Mouse (Mus musculus): Measurements from ENCODE around the gene Osbp.

Osbp gene

DNA sequence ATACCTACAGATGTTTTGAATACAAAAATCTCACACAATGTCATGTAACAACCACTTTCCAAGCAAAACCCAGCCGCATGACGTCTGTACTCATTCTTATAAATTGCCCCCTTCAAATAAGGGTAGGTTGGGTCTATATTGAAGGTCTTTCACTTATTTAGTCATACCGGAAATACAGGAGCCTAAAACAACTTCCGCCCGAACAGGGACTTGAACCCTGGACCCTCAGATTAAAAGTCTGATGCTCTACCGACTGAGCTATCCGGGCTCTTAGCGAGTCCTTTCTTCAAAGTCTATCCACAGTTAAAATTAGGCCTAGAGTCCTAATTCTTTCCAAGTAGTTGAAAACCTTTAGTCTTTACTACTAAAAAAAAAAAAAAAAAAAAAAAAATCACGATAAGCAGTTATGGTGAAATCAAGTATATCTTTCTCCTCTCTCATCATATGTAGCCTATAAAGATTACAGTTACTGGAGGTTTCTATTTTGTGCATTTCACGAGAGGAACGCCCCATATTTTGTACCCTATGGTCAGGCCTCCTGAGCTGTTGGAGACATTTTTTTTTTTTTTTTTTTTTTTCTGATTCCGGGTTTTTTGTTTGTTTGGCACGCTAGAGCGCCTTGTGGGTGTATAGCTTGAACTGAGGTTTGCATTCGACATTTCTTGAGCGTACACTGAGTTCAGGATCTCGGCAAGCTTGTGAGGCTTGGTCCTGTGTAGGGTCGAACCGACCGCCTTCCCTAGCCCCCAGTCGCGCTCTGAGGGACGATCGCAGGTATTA is 44.0 kb downstream of the Osbp start:
- in situ Hi-C loops (cut with MboI; ENCODE audit: unreplicated experiment in 2 of 2), result loop anchor here (5.0 to 25.0 kb wide), 15 partner anchors 97 to 957 kb away; partner anchors contain the start of genes Gm4952 (in 1 of the 2), Mrpl16 (in 1 of the 2), Patl1 (in 1 of the 2) and Pfpl (in 1 of the 2)

DNA sequence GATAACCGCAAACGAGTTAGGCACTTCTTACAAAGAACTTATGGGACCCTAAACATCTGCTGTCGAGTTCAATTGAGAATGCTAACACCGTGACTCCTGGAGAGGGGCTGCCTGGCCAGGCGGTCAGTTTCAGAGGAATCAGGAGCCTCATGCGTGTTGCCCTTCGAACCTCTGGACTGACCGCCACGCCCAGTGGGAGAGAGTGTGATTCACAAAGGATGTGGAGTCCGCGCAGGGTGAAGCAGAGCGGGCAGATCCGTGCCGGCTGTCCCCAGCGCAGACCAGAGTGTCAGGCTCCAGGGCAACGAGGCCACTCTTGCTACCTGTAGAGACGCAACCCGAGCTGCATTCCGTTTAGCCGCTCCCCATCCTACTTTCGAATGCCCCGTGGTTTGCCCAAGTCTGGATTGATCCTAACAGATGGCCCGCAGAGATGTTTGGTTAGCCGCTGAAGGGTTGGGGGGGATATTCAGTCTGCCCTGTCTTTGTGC is 44.6 kb downstream of the Osbp start:
- in situ Hi-C loops (cut with MboI; ENCODE audit: unreplicated experiment in 2 of 2), result loop anchor here (5.0 to 25.0 kb wide), 11 partner anchors 243 to 958 kb away; partner anchors contain the start of genes Gm4952 (in 1 of the 2) and Pfpl (in 1 of the 2)

DNA sequence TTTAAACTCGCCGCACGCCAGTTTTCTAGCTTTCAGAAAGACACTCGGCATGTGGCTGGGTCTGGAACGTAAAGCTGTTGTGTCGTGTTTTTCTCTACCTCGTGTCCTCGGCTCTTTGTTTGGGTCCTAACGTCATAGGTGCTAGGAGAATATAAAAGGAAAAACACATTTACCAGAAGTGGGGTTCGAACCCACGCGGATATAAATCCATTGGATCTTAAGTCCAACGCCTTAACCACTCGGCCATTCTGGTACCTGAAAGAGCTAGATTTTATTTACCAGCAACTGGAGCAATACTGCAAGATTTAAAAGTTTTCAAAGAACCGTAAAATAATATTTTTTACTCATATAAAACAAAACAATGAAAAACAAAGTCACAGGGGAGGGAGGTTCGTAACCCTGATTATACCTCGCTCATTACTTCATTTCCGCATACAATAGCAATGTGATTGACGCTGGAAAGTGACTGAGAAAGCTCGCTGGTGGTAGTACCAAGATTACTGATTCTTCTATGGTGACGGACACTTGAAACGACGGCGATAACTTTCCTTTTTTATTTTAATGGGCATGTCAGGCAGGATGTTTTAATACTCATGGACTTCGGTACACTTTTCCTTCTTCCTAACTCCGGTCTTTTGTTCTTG is 45.3 kb downstream of the Osbp start:
- in situ Hi-C loops (cut with MboI; ENCODE audit: unreplicated experiment in 2 of 2), result loop anchor here (5.0 to 25.0 kb wide), 11 partner anchors 244 to 959 kb away; partner anchors contain the start of genes Gm4952 (in 1 of the 2) and Pfpl (in 1 of the 2)

DNA sequence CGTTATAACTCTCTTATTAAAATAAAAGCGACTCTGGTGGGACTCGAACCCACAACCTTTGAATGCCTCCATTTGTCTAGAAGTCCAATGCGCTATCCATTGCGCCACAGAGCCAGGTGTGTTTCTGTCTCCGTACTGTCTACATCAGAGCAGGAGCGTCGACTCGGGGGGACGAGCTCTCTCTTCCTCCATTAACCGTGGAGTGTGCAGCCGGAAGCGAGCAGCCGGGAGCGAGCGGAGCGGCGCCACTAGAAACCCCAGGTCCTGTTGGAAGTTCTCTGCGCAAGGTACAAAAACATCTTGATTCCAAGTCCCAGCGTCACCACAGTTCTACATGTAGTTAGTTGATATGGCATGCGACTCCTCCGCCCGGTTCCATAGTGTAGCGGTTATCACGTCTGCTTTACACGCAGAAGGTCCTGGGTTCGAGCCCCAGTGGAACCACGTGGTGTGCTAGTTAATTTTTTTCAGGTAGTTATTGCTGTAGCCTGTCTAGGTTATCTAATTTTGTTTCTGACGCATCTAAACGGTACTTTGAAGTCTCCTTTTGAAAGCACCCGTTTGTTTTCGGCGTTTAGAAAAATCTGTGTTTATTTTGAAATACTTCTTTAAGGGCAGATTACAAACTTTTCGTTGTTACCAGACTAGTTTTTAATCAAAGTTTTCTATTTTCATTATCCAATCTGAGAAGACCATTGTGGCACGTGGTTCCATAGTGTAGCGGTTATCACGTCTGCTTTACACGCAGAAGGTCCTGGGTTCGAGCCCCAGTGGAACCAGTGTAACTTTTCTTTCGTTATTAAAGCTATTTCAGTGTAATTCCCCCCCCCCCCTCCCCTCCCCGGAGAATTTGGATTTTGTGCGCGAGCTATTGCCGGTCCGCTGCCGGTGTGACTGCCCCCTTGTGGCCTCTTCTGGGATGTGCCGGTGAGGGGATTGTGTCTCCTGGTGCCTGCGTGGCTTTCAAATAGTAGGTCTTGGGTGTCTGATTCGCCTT is 46.1 kb downstream of the Osbp start:
- in situ Hi-C loops (cut with MboI; ENCODE audit: unreplicated experiment in 2 of 2), result loop anchor here (5.0 to 25.0 kb wide), 11 partner anchors 245 to 960 kb away; partner anchors contain the start of genes Gm4952 (in 1 of the 2) and Pfpl (in 1 of the 2)

DNA sequence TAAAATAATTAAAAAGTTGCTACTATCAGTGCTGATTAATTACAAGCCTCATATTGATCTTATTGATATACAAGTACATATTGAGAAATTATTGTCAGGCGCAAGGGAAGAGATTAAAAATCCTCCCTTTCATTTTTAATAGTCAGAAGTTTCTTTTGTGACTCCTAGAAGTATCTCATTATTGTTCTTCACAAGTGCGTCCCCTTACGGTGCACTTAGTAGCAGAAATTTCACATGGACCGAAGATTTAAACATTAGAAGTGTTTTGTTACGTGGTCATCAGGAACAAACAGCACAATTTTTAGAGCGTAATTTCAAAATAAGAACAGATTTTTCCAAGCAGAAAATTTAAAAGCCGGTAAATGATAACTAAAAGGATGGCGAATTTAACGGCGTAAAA is 46.9 kb downstream of the Osbp start:
- in situ Hi-C loops (cut with MboI; ENCODE audit: unreplicated experiment in 2 of 2), result loop anchor here (5.0 to 25.0 kb wide), 11 partner anchors 245 to 960 kb away; partner anchors contain the start of genes Gm4952 (in 1 of the 2) and Pfpl (in 1 of the 2)

DNA sequence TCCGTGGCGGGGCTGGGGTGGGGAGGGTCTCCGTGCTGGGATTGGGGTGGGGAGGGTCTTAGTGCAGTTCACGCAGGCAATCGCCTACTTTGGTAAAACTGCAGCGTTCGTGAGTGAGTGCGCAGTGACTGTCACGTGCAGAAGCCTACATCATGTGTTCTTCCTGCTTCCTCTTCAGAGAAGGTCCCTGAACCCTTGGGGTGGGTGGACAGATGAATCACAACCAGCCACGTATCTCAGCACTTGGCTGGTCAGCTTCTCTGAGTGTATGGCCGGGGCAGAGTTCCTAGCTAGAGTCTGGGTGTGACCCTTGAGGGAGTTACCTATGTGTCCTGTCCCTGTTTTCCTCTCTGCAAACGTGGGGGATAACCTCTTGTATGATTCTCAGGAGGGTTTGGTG is 47.5 kb downstream of the Osbp start:
- in situ Hi-C loops (cut with MboI; ENCODE audit: unreplicated experiment in 2 of 2), result loop anchor here (5.0 to 25.0 kb wide), 11 partner anchors 246 to 961 kb away; partner anchors contain the start of genes Gm4952 (in 1 of the 2) and Pfpl (in 1 of the 2)

DNA sequence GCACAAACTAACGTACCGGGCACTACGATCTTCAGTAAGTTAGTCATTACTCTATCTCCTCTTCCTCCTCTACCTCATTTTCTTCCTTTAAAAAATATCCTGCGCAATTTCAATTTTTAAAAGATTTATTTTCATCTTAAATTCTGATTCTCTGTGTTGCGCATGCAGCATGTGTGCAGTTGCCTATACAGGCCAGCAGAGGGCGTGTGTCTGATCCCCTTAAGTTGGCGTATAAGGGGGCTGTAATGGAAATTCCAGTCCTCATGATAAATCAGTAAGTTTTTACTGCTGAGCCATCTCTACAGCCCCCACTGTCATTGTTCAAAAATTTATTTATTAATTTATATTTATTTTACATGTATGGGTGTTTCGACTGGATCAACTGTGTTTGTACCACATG is 50.0 kb downstream of the Osbp start:
- in situ Hi-C loops (cut with MboI; ENCODE audit: unreplicated experiment in 2 of 2), result loop anchor here (10.0 to 25.0 kb wide), 7 partner anchors 409 to 953 kb away; partner anchors contain the start of genes Gm4952 (in 1 of the 2) and Pfpl (in 1 of the 2)

DNA sequence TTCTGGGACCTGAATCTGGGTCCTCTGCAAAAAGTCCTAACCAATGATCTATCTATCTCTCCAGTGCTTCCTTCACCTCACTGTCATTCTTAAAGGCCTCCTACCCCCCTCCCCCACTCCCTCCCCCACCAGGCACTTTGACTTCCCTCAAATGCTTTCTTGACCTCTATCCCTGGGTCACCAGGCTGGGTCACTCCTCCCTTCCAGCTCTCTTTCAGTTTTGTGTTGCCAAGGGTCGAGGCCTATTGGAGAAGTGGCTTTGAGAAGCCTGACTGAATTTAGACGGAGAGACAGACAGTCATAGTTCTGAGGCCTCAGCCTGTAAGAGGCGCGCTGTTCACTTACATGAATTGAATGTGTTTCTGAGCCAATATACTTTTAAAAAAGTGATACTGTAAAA is 50.5 kb downstream of the Osbp start:
- in situ Hi-C loops (cut with MboI; ENCODE audit: unreplicated experiment in 2 of 2), result loop anchor here (10.0 to 25.0 kb wide), 7 partner anchors 409 to 954 kb away; partner anchors contain the start of genes Gm4952 (in 1 of the 2) and Pfpl (in 1 of the 2)

DNA sequence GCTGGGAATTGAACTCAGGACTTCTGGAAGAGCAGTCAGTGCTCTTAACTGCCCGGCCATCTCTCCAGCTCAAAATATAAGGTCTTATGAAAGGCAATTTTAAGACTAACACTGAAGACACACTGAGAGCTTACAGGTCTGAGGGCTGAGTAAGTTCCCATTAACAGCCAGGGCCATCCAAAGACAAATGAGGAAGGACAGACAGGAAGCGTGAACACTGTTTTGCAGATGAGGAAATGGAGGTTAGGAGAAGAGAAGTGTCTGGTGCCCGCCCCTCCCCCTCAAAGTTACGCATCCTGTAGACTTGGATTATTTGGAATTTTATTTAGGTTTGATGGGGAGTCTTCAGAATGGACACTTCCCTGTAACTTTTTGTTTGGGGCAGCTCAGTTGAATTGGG is 58.4 kb downstream of the Osbp start:
- in situ Hi-C loops (cut with MboI; ENCODE audit: unreplicated experiment in 2 of 2), result loop anchor here (10.0 to 25.0 kb wide), 5 partner anchors 463 to 1791 kb away; partner anchors contain the start of genes Gm4952 (in 1 of the 2) and Olfr1499 (in 1 of the 2)

DNA sequence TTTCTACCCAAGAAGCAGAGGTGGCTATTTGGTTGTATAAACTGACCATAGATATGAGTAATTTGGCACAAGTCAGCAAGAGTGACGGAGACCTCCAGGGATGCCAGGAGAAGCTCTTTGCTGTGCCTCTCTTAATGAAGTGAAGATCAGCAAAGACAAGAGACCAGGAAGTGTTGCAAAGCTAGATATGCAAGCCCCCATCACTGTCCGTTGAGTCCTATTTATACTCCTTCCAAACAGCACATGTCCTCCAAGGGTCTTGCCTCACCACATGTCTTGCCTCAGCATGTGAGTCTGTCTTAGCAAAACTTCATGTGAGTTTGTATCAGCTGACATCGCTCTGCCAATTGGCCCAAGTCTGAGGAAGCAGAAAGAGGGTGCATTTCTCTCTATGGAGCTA is 59.6 kb downstream of the Osbp start:
- in situ Hi-C loops (cut with MboI; ENCODE audit: unreplicated experiment in 2 of 2), result loop anchor here in 1 of 2 experiments (10.0 kb wide), 1 partner anchor 1789 kb away; the partner anchor contains the start of gene Olfr1499

DNA sequence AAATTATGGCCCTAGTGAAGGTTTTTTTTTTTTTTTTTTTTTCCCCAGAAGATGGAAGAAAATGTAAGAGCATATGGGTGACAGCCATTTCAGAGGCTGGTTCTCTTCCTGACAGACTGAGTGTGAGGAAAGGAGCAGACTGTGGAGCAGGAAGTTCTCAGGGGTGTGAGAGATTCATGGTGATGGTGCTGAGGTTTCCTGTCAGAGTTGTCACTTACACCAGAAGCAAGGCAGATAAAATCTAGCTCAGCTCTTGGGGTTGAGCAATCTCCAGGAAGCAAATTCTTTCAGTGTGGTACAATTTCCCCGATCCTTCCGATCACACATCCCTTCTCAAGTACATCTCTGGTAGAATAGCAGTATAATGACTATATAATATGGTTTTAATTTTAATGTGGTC is 60.9 kb downstream of the Osbp start:
- in situ Hi-C loops (cut with MboI; ENCODE audit: unreplicated experiment in 2 of 2), result loop anchor here in 1 of 2 experiments (10.0 kb wide), 1 partner anchor 1788 kb away; the partner anchor contains the start of gene Olfr1499

DNA sequence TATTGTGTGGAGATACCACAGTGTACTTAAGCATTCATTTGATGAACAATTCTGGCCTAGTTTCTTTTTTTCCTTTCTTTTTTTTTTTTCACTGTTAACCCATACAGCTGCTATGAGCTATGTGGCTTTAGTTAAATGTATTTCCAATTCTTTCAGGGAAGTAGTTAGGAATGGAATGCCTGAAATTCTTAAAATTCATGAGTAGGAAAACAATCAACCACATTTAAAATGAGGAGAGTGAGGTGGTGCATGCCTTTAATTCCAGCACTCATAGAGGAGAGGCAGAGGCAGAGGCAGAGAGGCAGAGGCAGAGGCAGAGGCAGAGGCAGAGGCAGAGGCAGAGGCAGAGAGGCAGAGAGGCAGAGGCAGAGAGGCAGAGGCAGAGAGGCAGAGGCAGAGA is 72.0 kb downstream of the Osbp start:
- in situ Hi-C loops (cut with MboI; ENCODE audit: unreplicated experiment in 2 of 2), result no loop called here

DNA sequence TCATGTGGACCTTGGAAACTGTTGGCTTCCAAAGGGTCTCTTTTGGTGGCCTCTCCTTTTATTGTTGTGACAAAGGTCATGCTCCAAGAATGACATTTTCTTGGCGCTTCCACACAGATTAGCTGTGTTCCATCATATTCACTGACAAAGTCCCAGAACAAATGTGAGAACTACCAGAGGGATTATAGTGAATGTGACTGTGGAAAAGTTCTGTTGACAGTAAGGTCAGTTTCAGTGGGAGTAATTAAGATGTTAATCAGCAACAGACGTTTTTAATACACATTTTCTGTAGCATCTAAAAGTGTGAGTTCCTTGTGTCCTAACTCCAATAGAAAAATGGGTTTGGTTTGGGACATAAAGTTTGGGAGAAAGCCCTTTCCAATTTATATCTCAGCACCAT is 75.5 kb downstream of the Osbp start, which contains the start of gene Olfr1423:
TSS of gene Olfr1423 (minus strand) at position 101 of the 400 bp plus-strand sequence.
- in situ Hi-C loops (cut with MboI; ENCODE audit: unreplicated experiment in 2 of 2), result no loop called here

DNA sequence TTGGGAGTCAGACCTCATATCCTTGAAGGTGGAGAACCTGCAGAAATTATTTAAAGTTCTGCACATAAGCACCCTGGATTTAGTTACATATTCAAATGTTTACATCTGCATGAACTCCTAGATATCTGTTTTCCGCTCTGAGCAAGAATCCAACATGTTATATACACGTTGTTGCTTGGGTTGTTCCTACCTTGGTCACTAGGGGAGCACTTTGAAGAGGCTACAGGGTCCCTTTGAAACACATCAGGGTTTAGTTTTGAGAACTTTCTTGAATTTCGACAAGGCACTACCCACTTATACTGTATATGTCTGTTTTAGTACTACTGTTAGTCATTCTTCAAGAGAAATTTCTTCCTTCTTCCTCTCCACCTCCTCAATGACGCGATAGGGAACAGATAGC is 77.4 kb downstream of the Osbp start:
- in situ Hi-C loops (cut with MboI; ENCODE audit: unreplicated experiment in 2 of 2), result no loop called here
